Comparison of ENCODE assay signal across 8 mouse cellular contexts in genomic region chr14:55788256-55789050, GRCm38 (mm10). TPM values are rescaled to one million over a fixed set of nuclear protein-coding genes. Genes with fewer than 3 reads are reported as not detected.
DNase-seq lines count a peak whose midpoint lies in the region; ATAC-seq and TF ChIP-seq lines count a peak whose summit lies in the region.

TSS of gene Ripk3 (minus strand) at chr14:55788865.

- TF ChIP-seq POLR2A in bone marrow macrophage, adult 2 months (IDR thresholded peaks at IDR 0.05; ENCODE audit: borderline replicate concordance, low read depth, low read length): no peak

- peak within 1 kb of the TSS; percentile 75 for H3K4me2 ChIP-seq in lung, postnatal 0 days (replicated peaks; ENCODE audit: low read depth, low read length)

- 3% methylated on average over 40 of the region's 40 CpGs for WGBS in lung, postnatal 0 days

- H3K9me3 ChIP-seq in lung, postnatal 0 days (ENCODE audit: low read length): no peaks in the 10 kb centered on the region

- peak; percentile 56 for DNase-seq in adrenal gland, adult 2 months
- no peak for DNase-seq in adrenal gland, postnatal 4 days (ENCODE audit: low spot score in 2 of 2)
- DNase-seq in heart, adult 8-10 months (ENCODE audit: low spot score): peak; percentile 74
- peak; percentile 33 for DNase-seq in kidney, adult 9 months
- DNase-seq in lung, postnatal 0 days (ENCODE audit: low spot score): peak; percentile 64
- DNase-seq in spleen, adult 12 weeks (ENCODE audit: low spot score): peak; percentile 43
- DNase-seq in right cerebral cortex, postnatal 36 days (ENCODE audit: low spot score in 2 of 2): no peak

- peaks cover 12% of the 10 kb centered on the region for H3K4me1 ChIP-seq in bone marrow macrophage, adult 2 months (ENCODE audit: control insufficient read depth, insufficient read depth, low read length)
- peaks cover 8% of the 10 kb centered on the region; the same call in 1 of the 2 replicates for H3K4me1 ChIP-seq in lung, postnatal 0 days (ENCODE audit: insufficient read depth, low read depth, low read length)

- H3K9ac ChIP-seq in lung, postnatal 0 days (replicated peaks; ENCODE audit: low read depth): peak within 1 kb of the TSS; percentile 34; the same call in 1 of the 2 replicates

- TF ChIP-seq CTCF in bone marrow macrophage, adult 2 months (IDR thresholded peaks at IDR 0.05; ENCODE audit: low read depth, low read length): no peak
- TF ChIP-seq CTCF in lung, postnatal 0 days (IDR thresholded peaks at IDR 0.05): 0 out of 2 replicates have a peak, but pooled peaks have one; percentile 6

- TF ChIP-seq EP300 in lung, postnatal 0 days (IDR thresholded peaks at IDR 0.05): no peak

- no peaks in the 10 kb centered on the region for H3K36me3 ChIP-seq in lung, postnatal 0 days (ENCODE audit: insufficient read depth, low read length)

- H3K27ac ChIP-seq in bone marrow macrophage, adult 2 months (ENCODE audit: insufficient read depth, low read depth, low read length): no peak within 1 kb of the TSS
- no peak within 1 kb of the TSS for H3K27ac ChIP-seq in lung, postnatal 0 days (ENCODE audit: low read length)

- H3K4me3 ChIP-seq in bone marrow macrophage, adult 2 months (ENCODE audit: insufficient read depth, low read length): peak within 1 kb of the TSS; percentile 66
- peak within 1 kb of the TSS; percentile 38 for H3K4me3 ChIP-seq in lung, postnatal 0 days (ENCODE audit: low read depth, low read length)

- ATAC-seq in lung, postnatal 0 days: peak; percentile 61

- 0 out of 2 replicates have a peak, but pooled peaks cover 9% of the 10 kb centered on the region for H3K27me3 ChIP-seq in lung, postnatal 0 days (replicated peaks; ENCODE audit: insufficient read depth, low read length)

RNA-seq across cellular contexts. Expression of gene Ripk3, which starts in this region (rescaled TPM):
- total RNA-seq in adrenal gland, adult 2 months (2021): 1 to 10 TPM; 3.3 to 3.7 TPM
- 6.2 and 6.4 TPM in 2 replicates for polyA plus RNA-seq in adrenal gland, adult 2 months (2012; rRNA removed)
- total RNA-seq in adrenal gland, postnatal 4 days (2021): 10 to 100 TPM in 1 of 2 experiments, 1 to 10 TPM in 1; 8.4 to 12.2 TPM
- 28.4 and 31.8 TPM in 2 replicates for polyA plus RNA-seq in bone marrow macrophage, adult 2 months (2012; ENCODE audit: insufficient read depth, insufficient read length, missing spikeins)
- 1 to 10 TPM; 2.2 to 6.2 (median 3.4) TPM for total RNA-seq in heart, adult 8-10 months (2022)
- polyA plus RNA-seq in lung, postnatal 0 days (2015; fragmentation: Nextera tagmentation; extraction: Ambion mirVana): 16.2 and 24.2 TPM in 2 replicates

Comparison
In these comparisons a context has a peak if more than half of its experiments do, and no peak if none do; other contexts are left out.
1. DNase-seq: peak in adrenal gland, adult 2 months (single experiment), heart, adult 8-10 months (single experiment), kidney, adult 9 months (single experiment), lung, postnatal 0 days (single experiment) and spleen, adult 12 weeks (single experiment); none in adrenal gland, postnatal 4 days (0 of 2) and right cerebral cortex, postnatal 36 days (0 of 2).